Mouse (Mus musculus) adrenal gland, adult 18-20 months (tissue): ENCODE data around the gene Uvrag. TPM values are rescaled to one million over a fixed set of nuclear protein-coding genes. Genes with fewer than 3 reads are reported as not detected.

Source experiments
- DNase-seq, 2 experiments: peaks; one replicate each; pipeline ENCODE4 v3.0.0; 2021 to 2022; ENCODE audit warnings: low spot score in 2 of 2
- total RNA-seq, 2 experiments: library from RNA; stranded (reverse); gene quantifications; 1 replicate in 1 of 2; 2 replicates in 1 of 2; pipeline ENCODE4 v1.2.3; 2021

Uvrag gene
- total RNA-seq, 2 experiments from 2014 or later: 15.4 to 29.0 TPM

DNA sequence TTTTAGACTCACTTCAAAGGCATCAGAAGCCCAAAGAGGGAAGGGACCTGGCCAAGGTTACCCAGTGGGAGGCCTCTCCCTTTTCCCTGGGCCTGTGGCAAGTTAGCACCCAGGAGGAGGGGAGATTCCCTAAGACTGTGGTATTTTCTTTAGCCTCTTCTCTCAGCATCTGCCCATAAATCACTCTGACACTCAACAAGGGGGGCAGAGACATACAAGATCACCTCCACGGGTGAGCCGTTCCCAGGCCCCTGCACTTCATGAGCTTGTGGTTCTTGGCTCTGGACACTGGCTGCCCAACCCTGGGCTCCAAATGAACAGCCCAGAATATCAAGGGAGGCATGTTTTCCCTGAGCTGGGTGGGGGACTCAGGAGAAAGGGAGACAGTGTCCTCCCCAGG lies 279.9 kb downstream of the Uvrag start:
- DNase-seq: no peak

DNA sequence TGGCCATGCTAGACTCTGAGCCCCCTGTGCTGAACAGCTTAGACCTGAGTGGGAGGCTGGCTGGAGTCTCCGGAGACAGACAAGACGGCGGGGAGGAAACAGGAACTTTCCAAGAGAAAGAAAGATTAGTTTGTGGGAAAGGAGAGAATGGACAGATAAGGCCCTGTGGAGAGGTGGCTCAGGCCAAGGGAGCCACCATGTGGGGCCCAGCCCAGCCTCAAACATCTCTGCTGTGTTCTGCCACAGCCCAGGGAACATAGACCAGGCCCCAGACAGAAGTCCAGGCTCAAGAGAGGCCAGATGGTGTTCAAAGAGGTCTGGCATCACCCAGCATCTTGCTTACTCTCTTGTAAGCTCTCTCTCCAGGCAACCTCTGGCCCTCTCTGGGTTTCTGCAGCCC lies 283.8 kb downstream of the Uvrag start:
- DNase-seq: no peak

GRCm38 (mm10) chr7:98856128-98856527 lies 284.8 kb downstream of the Uvrag start:
- DNase-seq: no peak

DNA sequence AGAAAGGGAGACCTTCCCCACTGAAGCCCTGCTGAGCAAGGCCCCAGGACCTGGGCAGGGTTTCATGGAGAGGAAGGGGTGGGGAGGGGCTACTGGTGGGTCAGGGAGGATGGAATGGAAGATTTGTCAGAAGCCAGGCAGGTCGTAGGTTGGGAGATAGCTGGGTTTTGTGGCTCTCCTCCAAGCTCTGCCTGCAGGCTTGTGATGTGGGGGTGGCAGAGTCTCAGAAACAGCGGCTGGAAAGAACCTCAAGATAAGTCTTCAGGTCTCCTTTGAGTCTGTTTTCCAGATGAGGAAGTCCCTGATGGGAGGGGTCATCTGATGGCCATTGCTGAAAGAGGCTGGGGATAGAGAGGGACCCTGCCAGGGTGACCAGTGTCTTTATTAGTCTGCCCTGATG lies 285.6 kb downstream of the Uvrag start:
- no peak for DNase-seq

- no peak for DNase-seq
Observed at GRCm38 (mm10) chr7:98853806-98854205, 287.1 kb downstream of the Uvrag start.

DNA sequence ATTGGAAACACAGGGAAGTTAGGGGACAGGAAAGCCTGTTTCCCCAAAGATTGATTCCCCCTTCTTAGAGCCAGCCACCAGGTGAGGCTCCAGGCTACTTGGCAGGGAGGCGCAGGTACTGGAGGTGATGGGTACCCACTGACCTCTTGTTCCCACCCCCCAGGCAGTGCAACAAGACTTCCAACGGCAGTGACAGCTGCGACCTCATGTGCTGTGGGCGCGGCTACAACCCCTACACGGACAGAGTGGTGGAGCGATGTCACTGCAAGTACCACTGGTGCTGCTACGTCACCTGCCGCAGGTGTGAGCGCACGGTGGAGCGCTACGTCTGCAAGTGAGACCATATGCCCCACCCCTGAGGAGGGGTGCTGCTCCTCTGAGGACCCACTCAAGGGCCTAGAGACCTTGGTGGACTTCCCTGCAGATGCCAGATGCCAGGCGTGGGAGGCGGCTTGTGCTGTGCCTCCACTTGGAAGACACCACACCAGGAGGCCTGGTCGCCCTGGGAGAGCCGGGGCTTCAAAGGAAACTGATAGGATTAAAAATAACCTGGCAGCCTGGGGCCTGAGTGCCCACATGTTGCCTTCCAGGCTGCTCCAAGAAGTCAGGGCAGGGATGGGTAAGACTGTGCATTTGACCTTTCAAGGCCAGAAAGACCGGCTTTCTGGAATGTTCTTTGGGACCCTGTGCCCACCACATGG lies 287.8 kb downstream of the Uvrag start:
- no peak for DNase-seq

- DNase-seq: no peak
Observed at GRCm38 (mm10) chr7:98851220-98851619, 289.7 kb downstream of the Uvrag start.

DNA sequence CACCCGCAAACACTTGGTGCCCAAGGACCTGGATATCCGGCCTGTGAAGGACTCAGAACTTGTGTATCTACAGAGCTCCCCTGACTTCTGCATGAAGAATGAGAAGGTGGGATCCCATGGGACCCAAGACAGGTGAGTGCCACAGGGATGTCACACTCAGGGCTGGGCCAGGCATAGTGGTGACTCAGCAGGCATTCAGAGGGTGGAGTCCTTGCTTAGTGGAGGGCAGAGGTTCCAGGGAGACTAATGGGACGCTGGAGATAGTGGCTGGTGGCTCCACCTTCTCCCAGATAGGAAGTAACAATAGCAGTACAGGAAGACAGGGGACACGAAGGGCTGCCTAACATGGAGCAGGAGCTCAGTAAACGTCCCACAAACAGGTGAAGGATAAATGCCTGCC lies 290.6 kb downstream of the Uvrag start:
- no peak for DNase-seq

DNA sequence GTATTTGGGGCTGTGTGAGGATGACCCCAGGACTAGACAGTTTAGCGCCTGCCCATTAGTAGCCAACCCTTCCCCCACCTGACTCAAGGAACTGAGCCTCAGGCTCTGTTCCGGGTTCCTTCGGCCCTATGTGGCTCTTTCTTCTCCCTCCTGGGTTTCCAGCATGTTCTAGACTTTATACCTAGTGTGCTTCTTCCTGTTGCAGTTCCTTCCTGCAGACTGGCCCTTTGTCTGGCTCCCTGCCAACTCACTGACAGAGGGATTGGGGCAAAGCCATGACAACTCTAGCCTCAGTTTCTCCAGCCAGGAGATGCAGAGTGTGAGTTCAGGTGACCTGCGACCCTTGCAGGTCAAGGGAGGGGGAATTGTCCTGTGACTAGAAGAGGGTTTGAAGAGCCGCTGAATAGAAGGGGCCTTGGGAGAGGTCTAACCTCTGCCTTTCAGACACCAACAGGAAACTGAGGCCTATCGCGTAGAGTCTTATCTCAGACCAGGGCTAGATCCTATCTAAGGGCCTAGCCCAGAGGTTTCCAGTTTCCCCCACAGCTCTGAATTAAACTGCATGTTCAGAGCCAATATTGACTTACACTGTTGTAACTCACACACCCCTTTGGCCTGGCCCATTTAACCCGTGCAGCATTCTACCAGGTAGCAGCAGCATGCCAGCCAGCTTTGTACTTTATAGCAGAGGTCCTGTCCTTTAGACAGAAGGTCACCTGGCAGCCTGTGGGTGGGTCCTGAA lies 291.9 kb downstream of the Uvrag start:
- DNase-seq: no peak

DNA sequence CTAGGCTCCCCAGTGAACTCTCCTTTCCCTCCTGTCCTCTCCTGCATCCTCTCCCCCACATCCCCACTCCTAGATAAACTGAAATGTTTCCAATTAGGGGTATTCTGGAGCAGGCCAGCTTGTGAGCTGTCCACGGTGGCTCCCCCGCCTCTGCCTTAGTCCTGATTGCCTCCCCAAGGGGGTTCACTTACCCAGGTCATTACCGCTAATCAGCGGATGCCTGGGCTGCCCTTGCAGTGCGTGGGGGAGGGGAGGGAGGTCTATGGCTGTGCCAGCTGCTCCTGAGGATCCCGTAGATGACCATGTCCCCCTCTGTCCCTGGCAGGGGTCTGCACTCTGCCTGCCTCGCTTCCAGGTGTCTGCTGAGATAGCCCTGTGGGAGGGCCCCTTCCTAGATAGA lies 297.3 kb downstream of the Uvrag start:
- DNase-seq: no peak

DNA sequence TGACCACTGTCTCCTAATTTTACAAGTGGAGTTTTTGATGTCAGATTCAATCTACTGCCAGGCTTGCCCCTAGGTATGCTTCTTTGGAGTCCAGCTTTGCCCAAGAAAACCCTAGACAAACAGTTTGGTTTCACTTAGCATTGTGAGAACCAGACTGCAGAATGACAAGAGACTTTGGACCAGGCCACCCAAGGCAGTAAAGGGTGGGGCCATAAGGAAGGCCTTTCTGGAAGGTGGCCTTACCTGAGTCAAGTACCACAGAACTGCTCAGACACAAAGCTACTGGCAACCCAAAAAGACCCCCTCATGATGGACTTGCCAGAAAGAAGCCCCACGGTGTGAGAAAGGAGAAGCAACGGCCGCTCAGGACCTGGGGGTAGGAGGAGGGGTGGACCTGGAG lies 297.9 kb downstream of the Uvrag start:
- no peak for DNase-seq

DNA sequence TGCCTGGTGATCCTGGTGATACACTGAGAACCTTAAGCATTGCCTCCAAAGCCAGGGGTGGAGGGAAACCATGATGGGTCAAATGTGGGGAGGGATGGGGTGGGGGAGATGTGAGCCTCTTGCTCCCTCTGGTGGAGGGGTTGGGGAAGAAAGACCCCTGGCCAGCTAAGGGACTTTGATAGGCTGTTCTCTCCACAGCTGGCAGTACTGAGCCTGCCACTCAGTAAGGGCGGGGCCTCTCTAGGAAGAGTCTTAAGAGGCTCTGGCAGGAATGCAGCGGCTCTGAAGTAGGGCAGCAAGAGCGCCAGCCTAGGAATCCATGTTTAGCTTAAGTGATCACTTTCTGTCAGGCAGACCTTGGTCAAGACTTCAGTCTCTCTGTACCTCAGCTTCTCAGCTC lies 299.1 kb downstream of the Uvrag start:
- no peak for DNase-seq

DNA sequence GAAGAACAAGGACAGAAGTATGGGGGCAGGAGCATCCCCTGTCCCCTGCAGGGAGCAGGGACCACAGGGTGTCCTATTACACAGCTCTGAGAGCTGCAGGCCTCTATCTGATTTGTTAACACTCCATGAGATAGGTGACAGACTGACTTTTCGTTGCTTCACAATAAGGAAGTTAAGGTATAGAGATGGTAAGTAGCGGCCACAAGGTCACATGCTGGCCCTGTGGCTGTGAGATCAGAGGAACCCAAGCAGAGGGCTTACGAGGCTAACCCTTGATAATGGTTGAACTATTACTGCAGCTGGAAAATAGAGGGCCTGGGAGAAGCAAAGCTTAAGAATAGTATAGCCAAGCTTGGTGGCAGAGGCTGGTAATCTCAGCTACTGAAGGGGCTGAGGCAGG lies 300.2 kb downstream of the Uvrag start:
- DNase-seq: no peak

DNA sequence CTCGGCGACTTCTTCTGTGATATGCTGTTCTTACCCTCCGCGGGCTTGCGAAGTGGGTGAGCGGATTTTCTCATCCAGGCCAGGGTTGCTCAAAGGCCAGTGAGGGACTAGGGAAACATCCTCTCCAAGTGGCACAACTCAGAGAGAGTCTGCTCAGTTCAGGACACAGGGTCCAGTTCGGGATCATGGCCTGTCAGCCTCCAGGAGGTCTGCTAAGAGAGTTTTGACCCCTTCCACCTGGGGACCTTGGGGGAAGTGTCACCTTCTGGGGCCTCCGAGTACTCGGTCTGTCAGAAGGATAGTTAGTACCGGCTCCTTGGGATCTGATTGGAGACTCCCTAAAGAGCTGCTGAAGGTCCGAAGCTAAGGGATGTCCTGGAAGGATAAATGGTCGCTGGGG lies 301.6 kb downstream of the Uvrag start:
- no peak for DNase-seq

DNA sequence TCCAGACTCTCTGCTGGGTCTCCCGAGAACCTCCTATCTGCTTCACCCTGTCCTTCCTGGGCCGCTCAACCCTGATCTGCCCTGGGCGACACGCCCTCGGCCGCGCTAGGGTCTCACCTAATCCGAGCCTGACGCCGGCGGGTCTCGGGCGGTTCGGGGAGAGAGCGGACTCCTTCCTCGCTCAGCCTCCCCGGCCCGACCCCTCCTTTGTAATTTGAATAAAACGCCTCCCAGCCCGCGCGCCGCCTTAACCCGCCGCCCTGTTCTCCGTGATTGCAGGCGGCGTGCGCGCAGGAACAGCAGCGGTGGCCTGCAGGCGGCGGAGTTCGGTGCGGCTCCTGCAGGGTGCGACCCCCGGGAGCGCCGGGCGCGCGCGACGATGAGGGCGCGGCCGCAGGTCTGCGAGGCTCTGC lies 302.2 kb downstream of the Uvrag start:
- DNase-seq: peak; percentile 43 to 56

- DNase-seq: peak; percentile 72 to 80
Observed at GRCm38 (mm10) chr7:98837901-98838300, 303.0 kb downstream of the Uvrag start.

- DNase-seq: peak; percentile 65 to 76
Observed at GRCm38 (mm10) chr7:98836646-98837045, 304.3 kb downstream of the Uvrag start.

GRCm38 (mm10) chr7:98835519-98836441 lies 305.2 kb downstream of the Uvrag start:
- DNase-seq: no peak
